Mouse (Mus musculus) small intestine, adult 2 months (tissue): ENCODE data around the gene Dclk3. TPM values are rescaled to one million over a fixed set of nuclear protein-coding genes. Genes with fewer than 3 reads are reported as not detected.

Experiments used
- H3K27ac ChIP-seq: fragments of 200-500 bp; 2 replicates; pipeline ENCODE4 v1.5.1; 2012; ENCODE audit warnings: low read depth, low read length, control low read depth, inconsistent platforms; ENCODE audit not compliant: insufficient read depth
- H3K27me3 ChIP-seq: fragments of 200-500 bp; 2 replicates; pipeline ENCODE4 v1.6.1; 2012; ENCODE audit warnings: mild to moderate bottlenecking, moderate library complexity, low read length, inconsistent platforms; ENCODE audit not compliant: control insufficient read depth, insufficient read depth
- H3K36me3 ChIP-seq: fragments of 200-500 bp; 2 replicates; pipeline ENCODE4 v1.6.1; 2012; ENCODE audit warnings: mild to moderate bottlenecking, low read length, control low read depth, inconsistent platforms; ENCODE audit not compliant: control insufficient read depth, insufficient read depth
- H3K4me1 ChIP-seq: fragments of 200-500 bp; 2 replicates; pipeline ENCODE4 v1.6.1; 2012; ENCODE audit warnings: low read length, inconsistent platforms, mixed read lengths; ENCODE audit not compliant: control insufficient read depth, insufficient read depth, insufficient read length
- H3K4me3 ChIP-seq: fragments of 200-500 bp; 2 replicates; pipeline ENCODE4 v1.5.1; 2012; ENCODE audit warnings: low read depth, mild to moderate bottlenecking, control low read depth, inconsistent platforms, low read length, moderate library complexity
- CTCF ChIP-seq: fragments of 200-500 bp; IDR thresholded peaks from 2 replicates; pipeline ENCODE4 v1.5.1; 2012; ENCODE audit warnings: low read depth, mild to moderate bottlenecking, control low read depth, inconsistent platforms, low read length, moderate library complexity, mixed read lengths; ENCODE audit not compliant: insufficient replicate concordance, insufficient read length; ENCODE audit errors: extremely low read depth
- POLR2A ChIP-seq: fragments of 200-500 bp; IDR thresholded peaks from 2 replicates; pipeline ENCODE4 v1.6.1; 2012; ENCODE audit warnings: low read depth, mild to moderate bottlenecking, control low read depth, inconsistent platforms, low read length, moderate library complexity
- WGBS: fragments of 180-500 bp; shearing (Covaris S2); methylation state at CpG from one replicate; pipeline ENCODE4 v1.1.7; 2018; 5-methylcytosine and 5-hydroxymethylcytosine counted together
- polyA plus RNA-seq: library from polyadenylated mRNA; depleted of rRNA; stranded (reverse); fragments of >200 nt; gene quantifications from 2 replicates; pipeline ENCODE4 v1.2.3, GENCODE M21; 2012

Gene Dclk3
- polyA plus RNA-seq, 1 experiment: 2.2 TPM

DNA sequence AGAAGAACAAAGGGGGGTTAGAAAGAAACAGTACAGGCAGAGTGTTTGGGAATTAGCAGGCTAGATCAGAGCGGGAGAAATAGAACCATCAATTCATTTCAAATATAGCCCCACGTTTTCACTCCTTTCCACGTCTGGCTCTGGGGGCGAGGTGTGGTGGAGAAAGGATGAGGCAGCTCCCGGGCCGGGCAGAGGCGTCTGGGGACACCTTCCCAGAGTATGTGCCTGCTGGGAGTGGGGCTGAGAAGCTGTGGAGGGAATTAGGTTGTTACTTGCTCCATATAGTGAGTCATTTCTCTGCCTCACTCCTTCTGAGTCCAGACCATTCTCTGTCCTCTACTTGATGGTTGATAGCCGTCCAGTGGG lies 938 bp downstream of the Dclk3 start:
- Histone ChIP-seq H3K4me3 (no peak overlapping the region; the same call in 1 of the 2 replicates), H3K27me3 (peaks cover 5% of the 10 kb centered on the region; the same call in 1 of the 2 replicates), H3K36me3 (no peaks in the 10 kb centered on the region), H3K27ac (no peak overlapping the region), H3K4me1 (peaks cover 11% of the 10 kb centered on the region; the same call in 1 of the 2 replicates)
- 69% methylated on average over 8 of the region's 8 CpGs for WGBS
- no peak for TF ChIP-seq POLR2A
- no peak for TF ChIP-seq CTCF

DNA sequence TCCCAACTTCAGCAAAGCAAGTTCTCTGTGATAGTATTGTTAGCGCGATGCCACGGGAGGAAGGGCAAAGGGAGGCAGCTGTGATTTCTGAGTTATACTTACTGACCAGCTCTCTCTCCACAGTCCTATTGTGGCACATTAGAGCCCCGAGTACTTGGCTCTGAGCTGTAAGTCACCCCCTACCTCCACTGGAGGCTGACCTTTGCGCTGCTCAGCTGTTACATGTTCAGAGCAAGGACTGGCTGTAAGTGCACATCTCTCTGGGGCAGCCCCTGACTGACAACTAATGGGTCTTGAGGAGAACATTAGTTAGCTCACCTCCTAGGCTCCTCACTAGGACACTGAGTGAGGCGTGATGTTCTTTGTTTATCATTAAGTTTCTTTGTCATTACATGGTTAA lies 1.6 kb downstream of the Dclk3 start:
- Histone ChIP-seq H3K27ac (no peak overlapping the region), H3K36me3 (no peaks in the 10 kb centered on the region), H3K4me3 (no peak overlapping the region), H3K4me1 (peaks cover 11% of the 10 kb centered on the region; the same call in 1 of the 2 replicates), H3K27me3 (peaks cover 5% of the 10 kb centered on the region; the same call in 1 of the 2 replicates)
- WGBS: 81% methylated on average over 6 of the region's 6 CpGs
- TF ChIP-seq CTCF (no peak), POLR2A (no peak)

DNA sequence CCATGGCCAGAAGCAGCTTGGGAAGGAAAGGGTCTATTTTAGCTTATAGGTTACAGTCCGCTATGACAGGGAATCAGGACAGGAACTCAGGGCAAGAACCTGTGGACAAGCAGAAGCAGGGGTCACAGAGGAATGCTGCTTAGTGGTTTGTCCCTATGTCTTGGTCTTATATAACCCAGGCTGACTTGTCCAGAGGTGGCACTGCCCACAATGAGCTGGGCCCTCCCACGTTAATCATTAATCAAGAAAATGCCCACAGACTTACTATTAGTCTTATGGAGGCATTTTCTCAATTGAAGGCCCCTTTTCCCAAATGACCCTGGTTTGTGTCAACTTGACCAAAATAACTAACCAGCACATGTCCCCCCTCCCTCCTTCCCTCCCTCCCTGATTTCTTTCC lies 2.3 kb downstream of the Dclk3 start:
- Histone ChIP-seq H3K4me3 (no peak overlapping the region), H3K36me3 (no peaks in the 10 kb centered on the region), H3K27ac (no peak overlapping the region), H3K4me1 (peaks cover 11% of the 10 kb centered on the region; the same call in 1 of the 2 replicates), H3K27me3 (peaks cover 5% of the 10 kb centered on the region; the same call in 1 of the 2 replicates)
- no peak for TF ChIP-seq POLR2A
- no peak for TF ChIP-seq CTCF
- WGBS: 78% methylated on average over 2 of the region's 2 CpGs

DNA sequence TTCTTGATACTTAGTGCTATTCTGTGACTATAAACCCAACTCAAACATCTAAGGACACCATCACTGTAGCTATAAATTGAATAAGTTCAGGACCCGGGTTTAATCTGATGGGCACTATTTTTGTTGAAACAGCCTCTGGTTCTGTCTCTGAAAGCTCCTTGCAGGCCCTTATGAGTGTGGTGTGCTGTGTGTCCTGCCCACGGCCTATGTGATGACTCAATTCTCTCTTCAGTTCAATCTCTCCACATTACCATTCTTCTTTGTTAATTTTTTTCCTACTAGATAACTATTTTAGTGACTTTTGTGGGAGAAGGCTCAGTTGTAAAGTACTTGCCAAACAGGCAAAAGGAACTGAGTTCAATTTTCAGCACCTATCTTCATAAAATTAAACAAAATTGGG lies 7.3 kb downstream of the Dclk3 start:
- Histone ChIP-seq H3K4me3 (no peak overlapping the region), H3K27ac (no peak overlapping the region), H3K27me3 (no peaks in the 10 kb centered on the region), H3K4me1 (peaks cover 18% of the 10 kb centered on the region), H3K36me3 (no peaks in the 10 kb centered on the region)
- WGBS: 66% methylated on average over 2 of the region's 2 CpGs
- TF ChIP-seq POLR2A (no peak), CTCF (no peak)

DNA sequence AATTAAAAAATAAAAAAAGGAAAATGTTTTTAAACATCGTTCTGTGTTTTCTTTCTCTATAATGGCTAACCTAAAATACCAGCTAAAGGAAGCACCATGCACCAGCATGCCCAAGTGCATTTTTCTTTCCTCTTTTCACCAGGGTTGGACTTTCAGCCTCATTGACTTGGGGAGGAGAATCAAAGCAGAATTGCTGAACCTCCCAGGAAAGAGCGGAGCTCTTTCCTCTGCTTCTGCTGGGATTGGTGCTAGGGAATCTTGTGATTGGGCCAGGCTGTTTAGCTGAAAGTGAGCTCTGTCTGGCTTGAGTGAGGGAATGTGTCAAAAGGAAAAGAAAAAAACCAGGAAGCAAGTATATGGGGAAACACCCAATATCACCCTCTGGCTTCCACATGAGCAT lies 10.1 kb downstream of the Dclk3 start:
- Histone ChIP-seq H3K4me1 (peaks cover 10% of the 10 kb centered on the region), H3K27me3 (no peaks in the 10 kb centered on the region), H3K4me3 (no peak overlapping the region), H3K36me3 (no peaks in the 10 kb centered on the region), H3K27ac (peak overlapping the region; percentile 41; the same call in 1 of the 2 replicates)
- TF ChIP-seq POLR2A: no peak
- no peak for TF ChIP-seq CTCF
- WGBS: 46% methylated on average over 2 of the region's 2 CpGs

DNA sequence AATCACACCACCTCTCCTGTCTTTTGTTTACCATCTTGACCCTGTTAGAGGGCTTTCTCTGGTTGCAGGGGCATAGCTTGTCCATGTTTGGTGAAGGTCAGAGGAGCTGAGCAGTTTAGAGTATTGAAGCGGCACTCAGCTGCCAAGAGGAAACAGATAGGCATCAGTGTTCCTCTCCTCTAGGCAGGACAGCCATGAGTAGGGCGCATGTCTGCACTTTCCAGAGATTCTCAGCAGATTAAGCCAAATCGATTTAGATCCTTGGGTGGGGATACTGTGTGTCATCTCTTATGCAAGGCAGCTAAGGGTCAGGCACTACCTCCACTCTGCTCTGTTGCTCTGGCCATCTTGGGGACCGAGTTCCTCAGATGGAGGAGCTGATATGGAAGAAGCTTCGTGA lies 11.0 kb downstream of the Dclk3 start:
- H3K4me3 ChIP-seq: no peak overlapping the region
- H3K36me3 ChIP-seq: no peaks in the 10 kb centered on the region
- TF ChIP-seq CTCF (no peak), POLR2A (no peak)
- WGBS: 59% methylated on average over 5 of the region's 5 CpGs
- no peaks in the 10 kb centered on the region for H3K27me3 ChIP-seq
- H3K4me1 ChIP-seq: peaks cover 10% of the 10 kb centered on the region
- no peak overlapping the region for H3K27ac ChIP-seq

DNA sequence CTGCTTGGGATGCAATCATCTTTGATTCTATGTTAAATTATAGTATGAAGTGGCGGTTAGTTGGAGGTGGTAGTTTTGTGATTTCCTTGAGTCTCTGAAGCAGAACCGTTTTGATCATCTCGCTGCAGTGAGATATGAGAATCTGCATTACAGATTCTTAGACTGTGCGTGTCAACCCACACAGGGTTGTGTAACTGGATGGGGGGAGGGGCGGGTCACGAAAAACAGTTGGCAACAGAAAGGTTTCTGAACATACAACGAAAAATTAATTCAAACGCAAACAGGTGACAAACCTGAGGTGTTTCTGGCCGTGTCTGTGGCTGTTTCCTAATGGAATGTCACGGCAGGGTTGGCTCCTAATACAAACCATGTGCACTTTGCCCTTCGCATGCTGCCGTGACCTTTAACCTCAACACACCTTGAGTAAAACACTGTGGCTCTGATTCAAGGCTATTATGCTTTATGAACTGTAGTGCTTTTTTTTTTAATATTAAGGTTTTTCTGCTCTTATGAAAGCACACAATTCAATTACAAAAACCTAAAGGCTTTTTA lies 12.0 kb downstream of the Dclk3 start:
- Histone ChIP-seq H3K27me3 (no peaks in the 10 kb centered on the region), H3K4me3 (no peak overlapping the region; the same call in 1 of the 2 replicates), H3K4me1 (peaks cover 10% of the 10 kb centered on the region), H3K36me3 (no peaks in the 10 kb centered on the region), H3K27ac (no peak overlapping the region)
- TF ChIP-seq POLR2A (no peak), CTCF (no peak)
- 31% methylated on average over 12 of the region's 12 CpGs for WGBS
